Mouse (Mus musculus): ENCODE results near the gene Gm10985. TPM values are rescaled to one million over a fixed set of nuclear protein-coding genes. Genes with fewer than 3 reads are reported as not detected.
A peak's percentile ranks its signal among the peaks of the same experiment; 100 is the strongest.

Gene Gm10985
- total RNA-seq, 2 experiments from 2014 or later: not detected

DNA sequence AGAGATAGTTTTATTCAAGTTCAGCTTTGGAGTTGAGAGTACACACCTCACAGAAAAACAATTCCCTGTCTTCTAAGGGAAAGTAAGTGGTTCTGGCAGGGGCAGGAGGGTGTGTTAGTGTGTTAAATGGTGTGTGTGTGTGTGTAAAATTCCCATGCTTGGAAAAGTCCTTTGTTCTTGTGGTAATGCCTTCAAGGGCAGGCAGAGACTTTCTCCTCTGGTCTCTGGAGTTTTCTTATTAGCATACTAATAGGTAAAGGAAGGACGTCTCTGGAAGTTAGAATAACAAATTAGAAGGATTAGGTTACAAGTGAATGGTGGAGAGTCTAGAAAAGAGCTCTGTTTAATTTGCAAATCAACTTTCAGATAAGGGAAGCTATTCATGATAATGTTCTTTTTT, 24.4 kb downstream of the Gm10985 start:
- no peak for TF ChIP-seq CTCF (IDR thresholded peaks at IDR 0.05)
- DNase-seq (ENCODE audit: extremely low spot score in 1 of 2, low spot score in 2 of 2): no peak
- Histone ChIP-seq H3K27ac (no peak overlapping the region), H3K4me3 (no peak overlapping the region)
- intact Hi-C loops (cut with DNase I): loop anchor here (10.0 kb wide), 1 partner anchor 446 kb away; no protein-coding TSS in a partner anchor

GRCm38 (mm10) chr3:53870482-53870881, 25.6 kb downstream of the Gm10985 start:
- DNase-seq (ENCODE audit: extremely low spot score in 1 of 2, low spot score in 2 of 2): no peak
- Histone ChIP-seq H3K4me3 (no peak overlapping the region), H3K27ac (no peak overlapping the region)
- intact Hi-C loops (cut with DNase I): no loop called here
- TF ChIP-seq CTCF (IDR thresholded peaks at IDR 0.05): no peak

- no peak overlapping the region for H3K27ac ChIP-seq
- no peak overlapping the region for H3K4me3 ChIP-seq
- intact Hi-C loops (cut with DNase I): no loop called here
- TF ChIP-seq CTCF (IDR thresholded peaks at IDR 0.05): no peak
- DNase-seq (ENCODE audit: extremely low spot score in 1 of 2, low spot score in 2 of 2): no peak
Observed at GRCm38 (mm10) chr3:53871596-53871995, 26.7 kb downstream of the Gm10985 start.

- TF ChIP-seq CTCF (IDR thresholded peaks at IDR 0.05): no peak
- DNase-seq (ENCODE audit: extremely low spot score in 1 of 2, low spot score in 2 of 2): peak; percentile 42 to 52
- Histone ChIP-seq H3K4me3 (peak overlapping the region; percentile 11; the same call in 1 of the 2 replicates), H3K27ac (peak overlapping the region; percentile 81)
- intact Hi-C loops (cut with DNase I): no loop called here
Observed at GRCm38 (mm10) chr3:53890619-53891540, 46.0 kb downstream of the Gm10985 start.

Other genes starting within 250 kb of the Gm10985 start
- gene Frem2, start 187.7 kb upstream of the Gm10985 start, total RNA-seq (2021): 1 to 10 TPM; 1.4 to 2.2 TPM
- gene Ufm1, start 18.7 kb downstream of the Gm10985 start, total RNA-seq (2021): 10 to 100 TPM; 71.7 to 82.8 TPM

Data from left cerebral cortex, adult 2 months (tissue).